Comparison of ENCODE assay signal across 10 mouse cellular contexts in the genomic region with DNA sequence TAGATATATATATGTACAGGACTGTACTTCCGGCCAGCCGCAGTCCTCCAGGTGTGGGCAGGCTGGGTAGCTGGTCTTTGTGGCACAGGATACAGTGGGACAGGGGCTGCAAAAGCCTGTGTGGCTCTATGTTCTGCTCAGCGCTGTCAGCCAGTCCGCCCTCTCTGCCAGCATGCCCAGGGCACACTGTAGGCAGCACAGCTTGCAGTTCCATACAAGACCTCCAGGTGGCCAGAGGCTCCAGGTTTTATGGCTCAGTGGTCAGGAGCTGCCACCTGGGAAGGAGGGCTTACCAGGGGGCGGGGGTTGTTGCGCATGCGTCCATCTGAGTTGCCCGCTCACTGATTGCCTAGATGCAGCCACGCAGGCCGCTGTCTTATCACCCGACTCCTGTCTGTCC. TPM values are rescaled to one million over a fixed set of nuclear protein-coding genes. Genes with fewer than 3 reads are reported as not detected.
DNase-seq lines count a peak whose midpoint lies in the region; ATAC-seq and TF ChIP-seq lines count a peak whose summit lies in the region.
"Had no signal": no experiment of that assay in that cellular context is flagged by ENCODE, and none has a peak within 500 bp of the region (broad histone marks: within the 10 kb centered on the region; RNA-seq: fewer than 3 reads in every experiment).

No protein-coding gene starts in this region.

- no peak overlapping the region for H3K9ac ChIP-seq in forebrain, embryonic 15.5 days (replicated peaks)
- 0 out of 2 replicates have a peak overlapping the region, but pooled peaks have one; percentile 4 for H3K9ac ChIP-seq in midbrain, postnatal 0 days (replicated peaks; ENCODE audit: low read length, poor library complexity, severe bottlenecking)
- H3K9ac ChIP-seq: embryonic facial prominence, embryonic 15.5 days; midbrain, embryonic 12.5 days had no signal

- peaks cover 4% of the 10 kb centered on the region; the same call in 1 of the 2 replicates for H3K4me1 ChIP-seq in forebrain, embryonic 15.5 days
- peaks cover under 1% of the 10 kb centered on the region; the same call in 1 of the 2 replicates for H3K4me1 ChIP-seq in midbrain, postnatal 0 days (ENCODE audit: insufficient read depth, low read length)

- TF ChIP-seq CTCF in midbrain, postnatal 0 days (IDR thresholded peaks at IDR 0.05), result peak; percentile 72

- H3K4me2 ChIP-seq in forebrain, embryonic 15.5 days (replicated peaks), result no peak overlapping the region
- H3K4me2 ChIP-seq in midbrain, postnatal 0 days (ENCODE audit: low read depth, low read length, poor library complexity, severe bottlenecking), result no peak overlapping the region
- H3K4me2 ChIP-seq: embryonic facial prominence, embryonic 15.5 days; midbrain, embryonic 12.5 days had no signal

- H3K36me3 ChIP-seq in forebrain, embryonic 15.5 days, result no peaks in the 10 kb centered on the region
- no peaks in the 10 kb centered on the region for H3K36me3 ChIP-seq in midbrain, postnatal 0 days (ENCODE audit: insufficient read depth, low read length)
- H3K36me3 ChIP-seq: embryonic facial prominence, embryonic 15.5 days; midbrain, embryonic 12.5 days had no signal

- H3K4me3 ChIP-seq in forebrain, embryonic 15.5 days, result no peak overlapping the region
- H3K4me3 ChIP-seq in midbrain, postnatal 0 days (ENCODE audit: low read depth, low read length), result no peak overlapping the region
- H3K4me3 ChIP-seq: embryonic facial prominence, embryonic 15.5 days; midbrain, embryonic 12.5 days had no signal

- WGBS in forebrain, embryonic 15.5 days, result 59% methylated on average over 11 of the region's 11 CpGs
- WGBS in midbrain, postnatal 0 days, result 52% methylated on average over 11 of the region's 11 CpGs

- H3K27ac ChIP-seq in forebrain, embryonic 15.5 days (replicated peaks), result no peak overlapping the region
- no peak overlapping the region for H3K27ac ChIP-seq in midbrain, postnatal 0 days (ENCODE audit: low read depth, low read length)
- H3K27ac ChIP-seq: embryonic facial prominence, embryonic 15.5 days; midbrain, embryonic 12.5 days had no signal

- ATAC-seq in forebrain, embryonic 15.5 days (replicated peaks), result 0 out of 2 replicates have a peak, but pooled peaks have one; percentile 20
- peak; percentile 57; the same call in 1 of the 2 replicates for ATAC-seq in midbrain, postnatal 0 days (ENCODE audit: low FRiP score)

- intact Hi-C loops in left cerebral cortex, postnatal 4 days (cut with DNase I), result no loop called here

- DNase-seq in left cerebral cortex, postnatal 4 days, result peak; percentile 57
- no peak for DNase-seq in left cerebral cortex, adult 8-10 months (ENCODE audit: low spot score in 2 of 2)
- peak; percentile 70 for DNase-seq in WW6 (ENCODE audit: low read depth, low spot score)
- DNase-seq in midbrain, postnatal 0 days (ENCODE audit: low spot score), result peak; percentile 60
- no peak for DNase-seq in adrenal gland, postnatal 25 days
- no peak for DNase-seq in gastrocnemius, adult 18-20 months (ENCODE audit: low spot score)
- DNase-seq in adrenal gland, adult 18-20 months (ENCODE audit: low spot score in 2 of 2), result no peak

- no peaks in the 10 kb centered on the region for H3K9me3 ChIP-seq in forebrain, embryonic 15.5 days
- H3K9me3 ChIP-seq in midbrain, postnatal 0 days (ENCODE audit: low read length), result no peaks in the 10 kb centered on the region
- H3K9me3 ChIP-seq: embryonic facial prominence, embryonic 15.5 days; midbrain, embryonic 12.5 days had no signal

- H3K27me3 ChIP-seq in forebrain, embryonic 15.5 days, result no peaks in the 10 kb centered on the region
- no peaks in the 10 kb centered on the region for H3K27me3 ChIP-seq in midbrain, postnatal 0 days (ENCODE audit: insufficient read depth, low read length)
- H3K27me3 ChIP-seq: embryonic facial prominence, embryonic 15.5 days; midbrain, embryonic 12.5 days had no signal

RNA-seq across cellular contexts. Expression of a gene that starts 5.7 kb away (rescaled TPM):
- total RNA-seq in left cerebral cortex, postnatal 4 days (2021), result 10 to 100 TPM; 27.0 to 29.4 TPM
- total RNA-seq in left cerebral cortex, adult 8-10 months (2022), result 10 to 100 TPM; 50.4 to 71.2 (median 63.2) TPM
- 10.5 and 11.6 TPM in 2 replicates for polyA plus RNA-seq in forebrain, embryonic 15.5 days (2015; fragmentation: Nextera tagmentation; extraction: Ambion mirVana)
- total RNA-seq in midbrain, postnatal 0 days (2014; rRNA removed), result 32.3 and 33.7 TPM in 2 replicates
- polyA plus RNA-seq in midbrain, postnatal 0 days (2015; fragmentation: Nextera tagmentation; extraction: Ambion mirVana), result 2.8 and 3.1 TPM in 2 replicates
- total RNA-seq in adrenal gland, postnatal 25 days (2021), result 44.0 and 50.9 TPM in 2 replicates
- 10 to 100 TPM; 79.0 to 81.8 TPM for total RNA-seq in gastrocnemius, adult 18-20 months (2021)
- 10 to 100 TPM; 53.1 to 75.3 TPM for total RNA-seq in adrenal gland, adult 18-20 months (2021)

RNA-seq across cellular contexts. Expression of a gene that starts 29.7 kb away (rescaled TPM):
- total RNA-seq in left cerebral cortex, postnatal 4 days (2021), result 10 to 100 TPM; 30.4 to 34.4 TPM
- 10 to 100 TPM; 49.3 to 56.8 (median 52.9) TPM for total RNA-seq in left cerebral cortex, adult 8-10 months (2022)
- 94.8 and 99.9 TPM in 2 replicates for polyA plus RNA-seq in forebrain, embryonic 15.5 days (2015; fragmentation: Nextera tagmentation; extraction: Ambion mirVana)
- 40.8 and 44.0 TPM in 2 replicates for total RNA-seq in midbrain, postnatal 0 days (2014; rRNA removed)
- 55.9 and 59.7 TPM in 2 replicates for polyA plus RNA-seq in midbrain, postnatal 0 days (2015; fragmentation: Nextera tagmentation; extraction: Ambion mirVana)
- 17.7 and 23.1 TPM in 2 replicates for total RNA-seq in adrenal gland, postnatal 25 days (2021)
- total RNA-seq in gastrocnemius, adult 18-20 months (2021), result 1 to 10 TPM; 5.7 to 6.5 TPM
- total RNA-seq in adrenal gland, adult 18-20 months (2021), result 10 to 100 TPM; 15.0 to 16.6 TPM

RNA-seq across cellular contexts. Expression of a gene that starts 56.6 kb away (rescaled TPM):
- total RNA-seq in left cerebral cortex, postnatal 4 days (2021), result 100 to 1,000 TPM; 240 to 277 TPM
- 100 to 1,000 TPM; 506 to 553 (median 527) TPM for total RNA-seq in left cerebral cortex, adult 8-10 months (2022)
- 19.4 and 19.5 TPM in 2 replicates for polyA plus RNA-seq in forebrain, embryonic 15.5 days (2015; fragmentation: Nextera tagmentation; extraction: Ambion mirVana)
- total RNA-seq in midbrain, postnatal 0 days (2014; rRNA removed), result 254 and 288 TPM in 2 replicates
- polyA plus RNA-seq in midbrain, postnatal 0 days (2015; fragmentation: Nextera tagmentation; extraction: Ambion mirVana), result 84.2 and 97.8 TPM in 2 replicates
- total RNA-seq in adrenal gland, postnatal 25 days (2021), result 4.6 and 6.8 TPM in 2 replicates
- total RNA-seq in gastrocnemius, adult 18-20 months (2021), result under 1 TPM; 0.50 to 0.76 TPM
- 1 to 10 TPM; 5.1 to 5.5 TPM for total RNA-seq in adrenal gland, adult 18-20 months (2021)

RNA-seq across cellular contexts. Expression of a gene that starts 57.4 kb away (rescaled TPM):
- 10 to 100 TPM; 62.4 to 62.9 TPM for total RNA-seq in left cerebral cortex, postnatal 4 days (2021)
- total RNA-seq in left cerebral cortex, adult 8-10 months (2022), result 10 to 100 TPM; 48.5 to 60.5 (median 55.9) TPM
- 53.9 and 58.0 TPM in 2 replicates for polyA plus RNA-seq in forebrain, embryonic 15.5 days (2015; fragmentation: Nextera tagmentation; extraction: Ambion mirVana)
- 76.1 and 99.3 TPM in 2 replicates for total RNA-seq in midbrain, postnatal 0 days (2014; rRNA removed)
- 40.0 and 41.6 TPM in 2 replicates for polyA plus RNA-seq in midbrain, postnatal 0 days (2015; fragmentation: Nextera tagmentation; extraction: Ambion mirVana)
- 30.1 and 34.7 TPM in 2 replicates for total RNA-seq in adrenal gland, postnatal 25 days (2021)
- 10 to 100 TPM; 25.2 to 28.1 TPM for total RNA-seq in gastrocnemius, adult 18-20 months (2021)
- 10 to 100 TPM; 28.8 to 30.2 TPM for total RNA-seq in adrenal gland, adult 18-20 months (2021)

Comparison
In these comparisons a context has a peak if more than half of its experiments do, and no peak if none do; other contexts are left out.
1. DNase-seq: peak in left cerebral cortex, postnatal 4 days (single experiment), WW6 (single experiment) and midbrain, postnatal 0 days (single experiment); none in left cerebral cortex, adult 8-10 months (0 of 2), adrenal gland, postnatal 25 days (single experiment), gastrocnemius, adult 18-20 months (single experiment) and adrenal gland, adult 18-20 months (0 of 2).
2. RNA of a gene that starts 56.6 kb away (total RNA-seq): 506 to 553 TPM in left cerebral cortex, adult 8-10 months, 254 to 288 TPM in midbrain, postnatal 0 days and 240 to 277 TPM in left cerebral cortex, postnatal 4 days; 4.6 to 6.8 TPM in adrenal gland, postnatal 25 days, 5.1 to 5.5 TPM in adrenal gland, adult 18-20 months and 0.50 to 0.76 TPM in gastrocnemius, adult 18-20 months; every median in the first group is over 10 times any median in the second.